Mouse (Mus musculus) hematopoietic stem cell, adult 5-6 weeks (primary cell): ENCODE measurements around the gene Tmc1. TPM values are rescaled to one million over a fixed set of nuclear protein-coding genes. Genes with fewer than 3 reads are reported as not detected.

Experiments used
- total RNA-seq: library from RNA; stranded (forward); fragments of 172-1452, 232-1000 nt; gene quantifications from 2 replicates; pipeline ENCODE4 v1.2.3, GENCODE M21; 2017

Gene Tmc1
- total RNA-seq, 1 experiment from 2014 or later = not detected

Other genes with a start within 250 kb of the Tmc1 start
- gene Aldh1a7, start 226.6 kb downstream of the Tmc1 start, total RNA-seq = 0.44 and 8.0 TPM in 2 replicates